Mouse (Mus musculus): ENCODE measurements around the gene Gbf1. TPM values are rescaled to one million over a fixed set of nuclear protein-coding genes. Genes with fewer than 3 reads are reported as not detected.
A peak's percentile ranks its signal among the peaks of the same experiment; 100 is the strongest.
"Not testable (repeated sequence)": the region's sequence is repeated elsewhere in the genome, so short reads cannot be mapped to it uniquely, and the experiment has no call there.

Gbf1 gene
- total RNA-seq, 2 experiments from 2014 or later = 23.4 to 48.7 TPM

DNA sequence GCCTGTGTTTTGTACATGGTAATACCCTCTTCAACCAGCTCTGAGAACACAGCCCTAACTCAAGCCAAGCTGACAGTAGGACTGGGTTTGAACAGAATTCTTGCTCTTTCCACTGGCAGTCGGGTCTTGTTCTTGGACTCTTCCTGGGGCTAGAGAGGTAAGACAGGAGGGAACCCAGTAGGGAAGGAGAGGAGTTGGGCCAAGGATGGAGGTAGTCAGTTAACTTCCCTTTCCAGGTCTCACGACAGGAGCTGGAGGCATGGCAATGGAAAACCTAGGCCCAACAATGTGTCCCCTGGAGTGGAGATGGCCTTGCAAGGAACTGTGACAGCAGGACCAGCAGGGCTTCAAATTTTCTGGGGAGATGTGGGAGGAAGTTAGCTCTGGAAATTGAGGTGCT lies 12.0 kb upstream of the Gbf1 start:
- ATAC-seq (replicated peaks; ENCODE audit: low FRiP score, low TSS enrichment, poor library complexity, severe bottlenecking) = no peak

DNA sequence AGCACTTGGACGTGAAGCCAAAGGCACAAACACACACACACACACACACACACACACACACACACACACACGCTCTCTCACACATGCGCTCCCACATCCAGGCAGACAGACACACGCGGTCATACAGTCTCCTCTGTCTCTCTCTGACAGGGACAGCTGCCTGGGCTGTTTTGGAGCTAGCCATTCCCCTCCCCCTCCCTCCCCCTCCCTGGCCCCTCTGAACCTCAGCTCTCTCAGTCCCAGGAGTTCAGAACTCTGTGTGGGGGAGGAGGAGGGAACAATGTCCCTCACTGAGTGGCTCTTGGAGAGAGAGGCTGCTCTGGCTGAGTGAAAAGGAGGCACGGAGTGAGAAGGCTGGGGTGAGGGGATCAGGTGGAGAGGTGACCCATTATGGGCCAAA lies 11.2 kb upstream of the Gbf1 start:
- ATAC-seq (replicated peaks; ENCODE audit: low FRiP score, low TSS enrichment, poor library complexity, severe bottlenecking) = no peak

DNA sequence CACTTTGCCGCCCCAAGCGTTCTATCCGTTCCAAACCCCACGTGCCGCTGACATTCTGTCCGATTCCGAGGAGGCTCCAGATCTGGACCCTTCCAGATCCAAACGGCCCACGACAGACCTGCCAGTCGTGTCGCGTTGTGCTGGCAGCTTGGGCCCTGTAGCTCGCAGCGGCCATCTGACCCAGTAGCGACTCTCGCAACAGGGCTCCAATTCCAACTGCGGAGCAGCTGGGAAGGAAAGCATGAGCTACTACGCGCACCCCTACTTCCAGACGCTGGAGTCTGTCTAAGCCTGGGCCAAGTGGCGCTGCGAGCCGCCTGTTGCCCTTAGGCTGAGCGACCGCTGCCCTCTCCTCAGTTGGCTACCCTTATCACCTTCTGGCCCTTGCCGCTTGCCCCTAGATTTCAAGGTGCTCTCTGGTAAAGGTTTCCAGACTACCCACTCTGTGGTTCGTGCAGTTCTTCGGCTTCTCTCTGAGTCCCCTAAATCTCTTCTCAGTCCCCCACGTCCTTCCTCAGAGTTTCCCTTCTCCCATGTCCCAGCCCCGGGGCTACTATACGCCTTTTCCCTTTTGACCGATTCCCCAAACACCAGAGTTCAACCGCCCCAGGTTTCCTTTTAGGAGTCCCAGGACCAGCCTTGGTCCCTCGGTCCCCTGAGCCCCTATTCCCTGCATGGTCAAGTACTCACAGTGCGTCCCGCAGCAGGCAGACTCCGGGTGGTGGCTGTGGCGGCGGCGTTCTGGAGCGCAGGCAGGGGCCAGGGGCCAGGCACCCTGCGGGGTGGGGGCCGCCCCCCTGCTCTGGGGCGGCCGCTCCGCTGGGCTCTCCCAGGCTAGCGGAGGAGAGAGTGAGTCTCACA lies 4.6 kb upstream of the Gbf1 start, which contains the start of gene Pitx3:
Pitx3 (minus strand) TSS at position 816 of the 861 bp plus-strand sequence.
- ATAC-seq (replicated peaks; ENCODE audit: low FRiP score, low TSS enrichment, poor library complexity, severe bottlenecking) = no peak

DNA sequence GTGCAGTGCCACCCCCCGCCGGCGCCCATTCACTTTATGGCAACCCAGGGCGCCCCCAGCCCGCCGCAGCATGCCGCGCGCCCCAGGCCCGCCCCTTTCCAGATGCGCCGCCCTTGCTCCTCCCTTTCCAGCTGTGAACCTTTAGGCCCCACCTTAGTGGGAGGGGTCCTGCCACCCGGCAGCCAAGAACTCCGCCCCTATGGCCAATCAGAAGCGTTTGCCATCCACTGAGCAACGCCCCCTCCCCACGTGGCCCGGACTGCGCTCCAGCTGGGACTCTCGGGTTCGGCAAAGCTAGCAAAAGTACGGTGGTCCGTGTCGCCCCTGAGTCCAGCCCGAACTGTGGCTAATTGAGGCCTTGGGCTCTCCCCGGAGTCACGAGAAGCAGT lies 3.9 kb upstream of the Gbf1 start:
- ATAC-seq (replicated peaks; ENCODE audit: low FRiP score, low TSS enrichment, poor library complexity, severe bottlenecking) = peak; percentile 76

DNA sequence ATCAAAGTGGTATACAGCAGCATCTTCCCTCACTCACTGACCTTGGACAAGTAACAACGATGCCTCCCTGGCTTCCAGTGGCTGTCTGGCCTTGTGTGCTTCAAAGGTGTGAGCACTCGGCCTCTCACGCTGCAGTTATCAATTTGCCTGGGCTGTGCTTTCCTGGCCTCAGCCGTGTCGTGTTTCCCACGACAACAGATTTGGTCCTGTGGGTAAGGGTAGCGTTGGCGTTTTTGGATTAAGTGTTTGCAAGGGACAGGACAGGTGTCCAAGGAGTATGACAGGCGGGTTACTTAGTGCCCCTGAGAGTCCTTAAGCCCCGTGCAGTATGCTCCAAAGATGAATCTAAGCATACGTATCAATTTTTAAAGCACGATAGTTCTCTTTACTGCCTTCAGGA lies 3.2 kb upstream of the Gbf1 start:
- ATAC-seq (replicated peaks; ENCODE audit: low FRiP score, low TSS enrichment, poor library complexity, severe bottlenecking) = no peak

DNA sequence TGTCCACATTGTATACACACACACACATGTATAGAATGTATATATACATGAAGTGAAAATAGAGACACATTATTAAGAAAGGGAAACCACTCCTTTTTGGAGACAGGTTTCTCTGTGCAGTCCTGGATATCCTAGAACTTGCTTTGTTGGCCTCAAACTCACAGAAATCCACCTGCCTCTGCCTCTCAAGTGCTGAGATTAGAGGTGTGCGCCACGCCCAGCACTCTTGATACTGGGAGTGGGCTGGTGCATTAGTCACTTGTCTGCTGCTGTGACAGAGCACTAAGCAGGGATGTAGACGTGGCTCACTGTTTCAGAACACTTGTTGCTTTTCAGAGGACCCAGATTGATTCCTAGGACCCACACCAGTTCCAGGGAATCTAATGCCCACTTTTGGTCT lies 13.6 kb downstream of the Gbf1 start:
- ATAC-seq (replicated peaks; ENCODE audit: low FRiP score, low TSS enrichment, poor library complexity, severe bottlenecking) = no peak

DNA sequence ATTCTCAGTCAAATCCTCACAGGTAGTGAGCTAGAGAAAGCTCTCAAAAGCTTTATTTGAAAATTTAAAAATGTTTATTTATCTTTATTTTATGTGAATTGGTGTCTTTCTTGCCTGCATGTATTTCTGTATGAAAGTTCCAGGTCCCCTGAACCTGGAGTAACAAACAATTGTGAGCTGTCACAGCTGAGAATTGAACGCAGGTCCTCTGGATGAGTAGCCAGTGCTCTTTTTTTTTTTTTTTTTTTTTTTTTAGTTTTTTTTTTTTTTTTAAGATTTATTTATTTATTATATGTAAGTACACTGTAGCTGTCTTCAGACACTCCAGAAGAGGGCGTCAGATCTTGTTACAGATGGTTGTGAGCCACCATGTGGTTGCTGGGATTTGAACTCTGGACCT lies 14.9 kb downstream of the Gbf1 start:
- not testable (repeated sequence) for ATAC-seq (replicated peaks; ENCODE audit: low FRiP score, low TSS enrichment, poor library complexity, severe bottlenecking)

DNA sequence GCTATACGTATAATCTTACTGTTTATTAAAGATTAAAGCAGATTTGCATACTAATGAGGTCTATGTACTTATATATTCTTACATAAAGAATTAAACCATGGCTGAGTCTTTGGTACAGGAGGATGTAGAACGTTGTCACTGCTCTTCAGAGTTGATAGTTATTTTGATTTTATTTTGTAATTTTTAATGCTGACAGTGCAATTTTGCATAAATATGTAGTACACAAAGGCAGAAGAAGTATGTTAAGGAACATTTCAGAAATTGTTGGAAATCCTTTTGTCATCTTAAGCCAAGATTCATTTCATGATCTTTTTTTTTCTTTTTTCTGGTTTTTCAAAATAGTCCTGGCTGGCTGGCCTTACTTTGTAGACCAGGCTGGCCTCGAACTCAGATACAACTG lies 17.1 kb downstream of the Gbf1 start:
- ATAC-seq (replicated peaks; ENCODE audit: low FRiP score, low TSS enrichment, poor library complexity, severe bottlenecking) = no peak

DNA sequence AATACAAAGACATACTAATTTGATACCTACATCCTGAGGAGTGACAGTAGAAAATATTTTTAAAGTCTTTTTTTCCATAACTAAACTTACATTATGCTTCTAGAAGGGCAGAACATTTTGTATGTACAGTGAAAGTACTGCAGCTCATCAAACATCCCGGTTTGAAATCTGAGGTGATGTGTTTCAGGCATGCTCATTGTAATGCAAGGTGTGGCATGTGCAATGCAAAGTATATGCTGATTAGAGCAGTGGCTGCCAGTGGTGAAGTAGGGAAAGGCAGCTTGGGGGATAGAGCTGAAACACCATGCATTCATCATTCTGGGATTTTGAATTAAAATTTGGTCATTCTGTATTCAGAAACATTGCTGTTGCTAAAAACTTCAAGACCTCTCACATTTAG lies 17.6 kb downstream of the Gbf1 start:
- ATAC-seq (replicated peaks; ENCODE audit: low FRiP score, low TSS enrichment, poor library complexity, severe bottlenecking) = no peak

DNA sequence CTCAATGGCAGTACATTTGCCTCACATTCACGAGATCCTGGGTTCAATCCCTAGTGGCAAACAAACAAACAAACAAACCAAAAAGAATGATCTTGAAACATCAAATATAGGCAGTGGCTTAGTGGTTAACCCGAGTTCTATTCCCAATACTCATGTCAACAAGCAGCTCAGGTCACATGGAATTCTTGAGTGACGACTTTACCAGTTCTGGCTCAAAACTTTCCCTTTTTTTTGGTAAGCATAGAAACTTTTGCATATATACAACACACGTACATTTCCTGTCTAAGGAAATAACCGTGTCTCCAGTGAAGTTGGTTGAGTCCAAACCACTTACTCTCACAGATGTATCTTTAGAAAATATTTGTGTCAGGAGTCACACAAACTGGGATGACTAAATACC lies 20.2 kb downstream of the Gbf1 start:
- no peak for ATAC-seq (replicated peaks; ENCODE audit: low FRiP score, low TSS enrichment, poor library complexity, severe bottlenecking)

DNA sequence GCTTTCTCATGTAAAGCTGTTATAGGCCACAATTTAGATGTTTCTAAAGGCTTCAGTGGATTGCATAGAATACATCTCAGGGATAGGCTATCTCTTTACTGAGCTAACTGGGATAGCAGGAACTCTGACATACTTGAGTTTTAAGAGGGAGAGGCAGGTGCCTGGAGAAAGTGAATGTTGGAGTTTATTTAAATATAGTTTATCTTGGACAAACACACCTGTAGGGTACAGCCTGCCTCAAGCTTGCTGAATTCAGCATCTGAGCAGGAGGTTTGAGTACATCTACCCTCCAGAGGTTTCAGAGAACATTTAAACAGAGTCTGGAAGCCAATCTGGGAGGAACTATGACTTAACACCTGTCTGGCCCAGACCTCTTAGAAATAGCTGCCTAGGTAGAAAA lies 22.9 kb downstream of the Gbf1 start:
- no peak for ATAC-seq (replicated peaks; ENCODE audit: low FRiP score, low TSS enrichment, poor library complexity, severe bottlenecking)

DNA sequence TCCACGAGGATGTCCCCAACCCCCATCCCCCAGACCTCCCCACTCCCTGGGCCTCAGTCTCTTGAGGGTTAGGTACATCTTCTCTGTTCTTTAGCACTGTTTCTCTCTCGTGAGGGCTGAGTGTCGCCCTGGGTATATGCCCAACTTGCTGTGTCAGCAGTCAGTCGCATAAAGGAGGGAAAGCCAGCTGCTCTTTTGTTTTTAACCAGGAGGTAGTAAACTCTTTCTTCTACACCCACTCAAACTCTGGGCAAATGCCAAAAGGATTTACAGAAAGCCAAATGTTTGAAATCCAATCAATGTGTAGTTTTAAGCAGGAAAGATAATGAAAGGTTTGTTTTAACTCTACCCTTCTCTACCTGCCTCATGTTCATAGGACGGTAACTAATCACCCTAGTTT lies 24.7 kb downstream of the Gbf1 start:
- ATAC-seq (replicated peaks; ENCODE audit: low FRiP score, low TSS enrichment, poor library complexity, severe bottlenecking) = no peak

DNA sequence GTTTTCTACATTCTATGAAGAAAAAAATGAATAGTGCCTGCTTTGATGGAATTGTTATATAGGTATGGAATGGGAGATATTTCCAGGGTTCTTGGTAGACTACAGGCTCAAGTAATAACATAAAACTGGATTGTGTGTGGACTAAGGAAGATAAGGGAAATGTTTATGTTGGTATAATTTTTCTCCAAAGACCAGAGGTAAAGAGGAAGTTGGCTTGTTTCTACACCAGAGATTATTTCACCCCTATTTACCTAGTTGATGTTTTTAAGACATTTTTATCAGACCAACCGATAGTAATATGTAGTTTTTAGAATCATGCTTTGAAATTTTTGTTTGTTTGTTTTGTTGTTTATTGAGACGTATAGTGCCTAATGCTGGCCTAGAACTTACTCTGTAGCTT lies 28.0 kb downstream of the Gbf1 start:
- ATAC-seq (replicated peaks; ENCODE audit: low FRiP score, low TSS enrichment, poor library complexity, severe bottlenecking) = no peak

DNA sequence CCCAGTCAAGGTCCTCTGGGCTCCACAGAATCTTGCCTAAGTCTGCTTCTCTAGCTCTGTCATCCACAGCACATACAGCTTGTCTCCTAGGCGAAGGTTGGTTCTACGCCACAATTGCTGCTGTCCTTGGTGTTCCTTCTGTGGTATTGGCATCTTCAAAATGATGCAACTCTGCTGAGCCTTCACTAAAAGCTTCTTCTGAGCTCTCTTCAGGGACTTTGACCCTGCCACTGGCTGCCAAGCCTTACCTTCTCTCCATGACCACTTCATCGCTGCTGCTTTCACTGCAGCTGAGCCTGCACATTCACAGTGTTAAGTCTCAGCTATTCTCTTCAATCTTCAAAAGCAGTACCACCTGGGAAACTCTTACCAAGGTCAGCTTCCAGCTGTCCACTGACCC lies 29.9 kb downstream of the Gbf1 start:
- ATAC-seq (replicated peaks; ENCODE audit: low FRiP score, low TSS enrichment, poor library complexity, severe bottlenecking) = no peak

DNA sequence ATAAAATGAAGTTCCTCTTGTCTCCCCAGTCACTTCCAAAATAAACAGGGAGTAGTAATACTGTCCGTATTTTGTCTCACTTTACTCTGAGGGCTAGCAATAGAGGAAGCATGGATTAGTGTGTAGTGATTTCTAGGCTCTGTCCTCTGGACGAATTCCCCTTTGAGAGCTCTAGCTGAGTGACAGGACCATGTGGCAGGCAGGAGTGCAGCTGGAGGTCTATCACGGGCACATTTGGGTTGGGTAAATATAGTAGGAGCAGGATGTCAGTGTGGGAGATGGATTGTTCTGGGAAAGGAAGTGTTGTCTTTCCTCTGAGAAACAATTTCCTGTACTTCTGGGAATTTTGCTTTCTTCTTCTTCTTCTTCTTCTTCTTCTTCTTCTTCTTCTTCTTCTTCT lies 34.3 kb downstream of the Gbf1 start:
- no peak for ATAC-seq (replicated peaks; ENCODE audit: low FRiP score, low TSS enrichment, poor library complexity, severe bottlenecking)

DNA sequence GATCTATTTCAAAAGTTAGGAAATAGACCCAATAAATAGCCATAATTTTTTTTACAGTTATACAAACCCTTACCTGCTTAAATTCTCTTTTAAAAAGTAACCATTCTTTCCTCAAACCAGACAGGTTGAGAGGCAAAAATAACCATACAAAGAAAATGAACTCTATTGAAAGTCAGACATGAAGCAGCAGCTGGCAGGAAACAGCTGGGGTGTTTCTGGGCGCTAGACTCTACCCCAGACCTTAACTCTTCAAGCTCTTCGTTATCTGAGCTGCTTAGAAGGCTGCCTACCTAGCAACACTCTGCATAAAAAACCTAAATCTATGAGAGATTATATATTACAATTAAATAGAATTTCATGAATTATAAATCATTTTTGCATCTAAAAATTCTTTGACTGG lies 34.9 kb downstream of the Gbf1 start:
- no peak for ATAC-seq (replicated peaks; ENCODE audit: low FRiP score, low TSS enrichment, poor library complexity, severe bottlenecking)

DNA sequence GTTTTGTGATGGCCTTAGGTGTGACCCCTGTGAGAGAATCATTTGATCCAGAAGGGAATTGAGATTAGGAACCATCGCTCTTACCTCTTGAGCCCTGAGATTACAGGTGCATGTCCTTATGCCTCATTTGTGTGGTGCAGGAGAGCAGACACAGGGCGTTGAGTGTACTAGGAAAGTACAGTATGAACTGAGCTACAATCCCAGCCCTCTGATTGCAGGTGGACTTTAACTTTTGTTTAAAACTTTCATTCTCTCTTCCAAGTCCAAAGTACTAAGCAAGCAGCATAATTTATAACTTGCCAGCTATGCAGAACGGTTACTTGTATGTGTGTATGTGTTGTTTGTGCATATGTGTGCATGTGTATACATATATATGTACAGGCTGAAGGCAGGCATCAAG lies 46.0 kb downstream of the Gbf1 start:
- no peak for ATAC-seq (replicated peaks; ENCODE audit: low FRiP score, low TSS enrichment, poor library complexity, severe bottlenecking)

DNA sequence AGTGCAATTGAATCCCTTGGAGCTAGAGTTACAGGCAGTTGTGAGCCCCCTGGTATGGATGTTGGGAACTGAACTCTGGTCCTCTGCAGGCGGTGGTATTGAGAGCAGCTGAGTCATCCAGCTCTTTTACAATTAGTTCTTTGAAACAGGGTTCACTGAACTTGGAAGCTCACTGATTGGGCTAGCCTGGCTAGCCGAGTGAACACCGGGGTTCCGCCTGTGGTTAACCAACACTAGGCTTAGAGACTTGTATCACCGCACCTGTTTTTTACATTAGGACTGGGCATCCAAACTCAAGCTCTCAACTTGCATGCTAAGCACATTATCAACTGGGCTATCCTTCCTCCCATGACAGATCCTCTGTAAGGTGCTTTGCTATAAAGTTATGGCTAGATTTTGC lies 46.6 kb downstream of the Gbf1 start:
- no peak for ATAC-seq (replicated peaks; ENCODE audit: low FRiP score, low TSS enrichment, poor library complexity, severe bottlenecking)

DNA sequence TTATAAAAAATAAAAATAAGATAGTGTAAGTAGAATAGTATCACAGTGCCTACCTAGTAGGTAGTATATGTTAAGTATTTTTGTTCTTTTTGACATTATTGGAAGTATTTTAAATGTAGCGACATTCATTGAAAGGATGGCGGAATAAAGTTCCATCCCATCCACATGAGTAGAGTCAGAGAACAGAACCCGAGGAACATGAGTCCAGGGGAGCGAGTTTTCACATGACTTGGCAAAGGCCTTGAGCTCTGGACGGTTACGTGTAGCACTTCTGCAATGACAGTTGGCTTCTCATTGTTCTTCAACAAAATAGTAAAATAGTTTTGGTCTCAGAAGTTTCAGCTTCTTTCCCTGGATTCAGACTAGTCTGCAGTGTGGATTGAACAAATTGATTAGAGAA lies 51.9 kb downstream of the Gbf1 start:
- no peak for ATAC-seq (replicated peaks; ENCODE audit: low FRiP score, low TSS enrichment, poor library complexity, severe bottlenecking)

DNA sequence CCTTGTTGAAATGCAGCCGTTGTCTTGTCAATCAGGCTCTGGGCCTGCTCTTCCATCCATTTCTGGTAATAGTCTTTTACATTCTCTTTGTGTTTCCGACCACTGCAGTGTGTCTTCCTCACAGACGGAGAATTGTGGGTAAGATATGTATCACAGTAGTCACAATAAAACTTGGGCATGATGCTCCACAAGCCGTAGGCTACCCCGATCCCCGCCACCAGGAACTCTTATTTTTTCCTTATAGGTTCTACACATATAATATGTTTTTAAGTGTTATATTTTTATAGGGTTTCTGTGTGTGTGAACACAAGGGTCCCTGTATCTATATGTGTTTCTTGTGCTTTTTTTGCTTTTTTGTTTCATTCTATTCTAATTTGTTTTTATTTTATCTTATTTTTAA lies 53.4 kb downstream of the Gbf1 start:
- no peak for ATAC-seq (replicated peaks; ENCODE audit: low FRiP score, low TSS enrichment, poor library complexity, severe bottlenecking)

DNA sequence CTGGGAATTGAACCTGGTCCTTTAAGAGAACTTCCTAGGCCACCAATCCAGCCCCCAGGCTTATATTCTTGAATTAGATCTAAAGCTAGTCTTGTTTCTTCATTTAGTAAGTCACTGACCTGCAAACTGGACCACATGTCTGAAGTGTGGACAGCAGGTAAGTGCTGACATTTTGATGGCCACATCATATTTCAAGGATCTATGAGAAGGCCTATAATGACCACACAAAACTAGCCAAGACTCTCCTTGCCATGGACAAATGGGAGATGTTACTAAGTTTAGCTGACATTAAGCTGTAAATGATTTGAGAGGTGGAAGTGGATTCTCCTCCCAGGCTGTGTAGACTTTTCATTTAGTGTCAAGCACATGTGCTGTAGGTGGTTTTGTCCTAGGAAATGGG lies 58.6 kb downstream of the Gbf1 start:
- ATAC-seq (replicated peaks; ENCODE audit: low FRiP score, low TSS enrichment, poor library complexity, severe bottlenecking) = no peak

DNA sequence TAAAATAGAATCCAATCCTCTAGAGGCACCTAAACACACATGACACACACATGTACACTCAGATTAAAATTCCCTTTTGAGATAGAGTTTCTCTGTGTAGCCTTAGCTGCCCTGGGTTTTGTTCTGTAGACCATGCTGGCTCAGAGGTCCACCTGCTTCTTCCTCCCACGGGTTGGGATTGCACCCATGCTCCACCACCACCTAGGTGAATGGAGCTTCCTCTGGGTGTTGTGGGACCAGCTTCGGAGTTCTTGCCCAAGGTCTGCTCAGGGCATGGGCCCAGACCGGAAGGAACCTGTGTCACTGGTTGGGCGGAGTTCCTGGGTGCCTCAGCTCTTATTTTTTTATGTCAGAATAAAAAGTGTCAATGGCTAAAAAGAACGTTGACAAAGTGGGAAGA lies 62.2 kb downstream of the Gbf1 start:
- ATAC-seq (replicated peaks; ENCODE audit: low FRiP score, low TSS enrichment, poor library complexity, severe bottlenecking) = no peak

Measured in megakaryocyte-erythroid progenitor cell, adult 5-6 weeks (primary cell).